Mouse (Mus musculus) midbrain, postnatal 0 days (tissue): ENCODE data around the gene Cobll1. TPM values are rescaled to one million over a fixed set of nuclear protein-coding genes. Genes with fewer than 3 reads are reported as not detected.

ENCODE experiments used
- ATAC-seq: fragments of 200-750 bp; cut with Nextera tagmentation; 2 replicates; pipeline ENCODE4 v1.8.0; 2017; ENCODE audit warnings: moderate number of reproducible peaks, mild to moderate bottlenecking, moderate TSS enrichment, moderate library complexity; ENCODE audit not compliant: low FRiP score
- DNase-seq: peaks from one replicate; pipeline ENCODE4 v3.0.0-alpha.2; 2015; ENCODE audit warnings: low spot score
- H3K27ac ChIP-seq: fragments of 300-500 bp; sonication (generic); 2 replicates; pipeline ENCODE4 v1.5.1; 2014; ENCODE audit warnings: low read depth, mild to moderate bottlenecking, low read length, mixed read lengths
- H3K27me3 ChIP-seq: fragments of 300-500 bp; sonication (generic); 2 replicates; pipeline ENCODE4 v1.6.1; 2014; ENCODE audit warnings: low read length, control low read depth, mixed read lengths; ENCODE audit not compliant: insufficient read depth
- H3K36me3 ChIP-seq: fragments of 300-500 bp; sonication (generic); 2 replicates; pipeline ENCODE4 v1.6.1; 2014; ENCODE audit warnings: low read length, control low read depth, mixed read lengths; ENCODE audit not compliant: insufficient read depth
- H3K4me1 ChIP-seq: fragments of 300-500 bp; sonication (generic); 2 replicates; pipeline ENCODE4 v1.6.1; 2014; ENCODE audit warnings: mild to moderate bottlenecking, control low read depth, antibody characterized with exemption, low read length, mixed read lengths; ENCODE audit not compliant: insufficient read depth
- H3K4me2 ChIP-seq: fragments of 300-500 bp; sonication (generic); 2 replicates; pipeline ENCODE4 v1.6.1; 2014; ENCODE audit warnings: low read depth, mild to moderate bottlenecking, low read length, mixed read lengths; ENCODE audit not compliant: poor library complexity, severe bottlenecking
- H3K4me3 ChIP-seq: fragments of 300-500 bp; sonication (generic); 2 replicates; pipeline ENCODE4 v1.5.1; 2014; ENCODE audit warnings: low read depth, mild to moderate bottlenecking, low read length, moderate library complexity
- H3K9ac ChIP-seq: fragments of 300-500 bp; sonication (generic); replicated peaks from 2 replicates; pipeline ENCODE4 v1.6.1; 2014; ENCODE audit warnings: mild to moderate bottlenecking, low read length, moderate library complexity, mixed read lengths; ENCODE audit not compliant: poor library complexity, severe bottlenecking
- H3K9me3 ChIP-seq: fragments of 300-500 bp; sonication (generic); 2 replicates; pipeline ENCODE4 v1.6.1; 2016; ENCODE audit warnings: low read length, control low read depth
- CTCF ChIP-seq: IDR thresholded peaks from 2 replicates; pipeline ENCODE4 v1.5.1; 2016; ENCODE audit warnings: antibody characterized with exemption, mild to moderate bottlenecking
- WGBS: fragments of 180-500 bp; shearing (Covaris S2); extraction: QIAGEN DNeasy Blood & Tissue Kit; methylation state at CpG from one replicate; pipeline ENCODE4 v1.1.7; 2014; 5-methylcytosine and 5-hydroxymethylcytosine counted together
- polyA plus RNA-seq: library from polyadenylated mRNA; unstranded; fragments of >200 nt; fragmentation: Nextera tagmentation; extraction: Ambion mirVana; gene quantifications from 2 replicates; pipeline ENCODE4 v1.2.1, GENCODE M21; 2015
- total RNA-seq: library from RNA; depleted of rRNA; stranded (reverse); fragments of >200 nt; gene quantifications from 2 replicates; pipeline ENCODE4 v1.2.3, GENCODE M21; 2014

Cobll1 gene
- total and polyA plus RNA-seq, 2 experiments from 2014 or later, result 2.5 to 2.9 TPM

GRCm38 (mm10) chr2:65075840-65076239 is 163.4 kb downstream of the Cobll1 start:
- DNase-seq (no peak), ATAC-seq (no peak)
- Histone ChIP-seq H3K27me3 (no peaks in the 10 kb centered on the region), H3K4me3 (no peak overlapping the region), H3K36me3 (no peaks in the 10 kb centered on the region), H3K4me1 (no peaks in the 10 kb centered on the region), H3K9ac (no peak overlapping the region), H3K4me2 (no peak overlapping the region), H3K9me3 (no peaks in the 10 kb centered on the region), H3K27ac (no peak overlapping the region)
- WGBS, result 72% methylated on average over 5 of the region's 5 CpGs
- TF ChIP-seq CTCF, result no peak

GRCm38 (mm10) chr2:65075431-65075830 is 163.8 kb downstream of the Cobll1 start:
- H3K4me2 ChIP-seq, result no peak overlapping the region
- WGBS, result 55% methylated on average over 4 of the region's 4 CpGs
- ATAC-seq, result no peak

GRCm38 (mm10) chr2:65072205-65072604 is 167.0 kb downstream of the Cobll1 start:
- H3K4me2 ChIP-seq, result no peak overlapping the region
- H3K9me3 ChIP-seq, result no peaks in the 10 kb centered on the region
- no peak overlapping the region for H3K4me3 ChIP-seq
- H3K36me3 ChIP-seq, result no peaks in the 10 kb centered on the region
- no peak overlapping the region for H3K27ac ChIP-seq
- ATAC-seq, result no peak
- no peak overlapping the region for H3K9ac ChIP-seq
- no peaks in the 10 kb centered on the region for H3K27me3 ChIP-seq
- H3K4me1 ChIP-seq, result no peaks in the 10 kb centered on the region
- 84% methylated on average over 3 of the region's 3 CpGs for WGBS
- no peak for DNase-seq
- no peak for TF ChIP-seq CTCF

More at GRCm38 (mm10) chr2:65075431-65075830, 163.8 kb downstream of the Cobll1 start:
- Histone ChIP-seq H3K9ac (no peak overlapping the region), H3K36me3 (no peaks in the 10 kb centered on the region), H3K4me3 (no peak overlapping the region), H3K27me3 (no peaks in the 10 kb centered on the region), H3K4me1 (no peaks in the 10 kb centered on the region), H3K9me3 (no peaks in the 10 kb centered on the region), H3K27ac (no peak overlapping the region)
- DNase-seq, result no peak
- no peak for TF ChIP-seq CTCF

GRCm38 (mm10) chr2:65053764-65054163 is 185.4 kb downstream of the Cobll1 start:
- H3K9me3 ChIP-seq, result no peaks in the 10 kb centered on the region
- H3K4me1 ChIP-seq, result no peaks in the 10 kb centered on the region
- H3K27ac ChIP-seq, result no peak overlapping the region
- WGBS, result 93% methylated on average over 2 of the region's 2 CpGs
- TF ChIP-seq CTCF, result no peak
- no peak for DNase-seq
- H3K27me3 ChIP-seq, result no peaks in the 10 kb centered on the region
- no peak for ATAC-seq
- H3K4me3 ChIP-seq, result no peak overlapping the region
- no peaks in the 10 kb centered on the region for H3K36me3 ChIP-seq
- no peak overlapping the region for H3K9ac ChIP-seq
- no peak overlapping the region for H3K4me2 ChIP-seq

- WGBS, result 96% methylated on average over 6 of the region's 6 CpGs
- ATAC-seq, result no peak
- no peak for TF ChIP-seq CTCF
These were observed 186.8 kb downstream of the Cobll1 start for GRCm38 (mm10) chr2:65052191-65053012.

GRCm38 (mm10) chr2:65050776-65051175 is 188.4 kb downstream of the Cobll1 start:
- TF ChIP-seq CTCF, result no peak
- DNase-seq (no peak), ATAC-seq (no peak)
- H3K9ac ChIP-seq, result no peak overlapping the region
- no peaks in the 10 kb centered on the region for H3K9me3 ChIP-seq
- no peak overlapping the region for H3K4me2 ChIP-seq
- H3K27ac ChIP-seq, result no peak overlapping the region
- H3K4me3 ChIP-seq, result no peak overlapping the region
- H3K36me3 ChIP-seq, result no peaks in the 10 kb centered on the region
- H3K4me1 ChIP-seq, result no peaks in the 10 kb centered on the region
- H3K27me3 ChIP-seq, result no peaks in the 10 kb centered on the region
- 91% methylated on average over 3 of the region's 3 CpGs for WGBS

More at GRCm38 (mm10) chr2:65052191-65053012, 186.8 kb downstream of the Cobll1 start:
- H3K27ac ChIP-seq, result no peak overlapping the region
- H3K9me3 ChIP-seq, result no peaks in the 10 kb centered on the region
- DNase-seq, result no peak
- no peak overlapping the region for H3K4me2 ChIP-seq
- H3K27me3 ChIP-seq, result no peaks in the 10 kb centered on the region
- H3K36me3 ChIP-seq, result no peaks in the 10 kb centered on the region
- no peak overlapping the region for H3K9ac ChIP-seq
- no peak overlapping the region for H3K4me3 ChIP-seq
- no peaks in the 10 kb centered on the region for H3K4me1 ChIP-seq
